Mouse (Mus musculus): ENCODE measurements around the gene Vmn1r220.
"Not testable (repeated sequence)": the region's sequence is repeated elsewhere in the genome, so short reads cannot be mapped to it uniquely, and the experiment has no call there.

GRCm38 (mm10) chr13:23213827-23214226, 26.1 kb upstream of the Vmn1r220 start, which contains the start of gene Vmn1r221:
- not testable (repeated sequence) for TF ChIP-seq POLR2A (IDR thresholded peaks at IDR 0.05; ENCODE audit: extremely low read depth, insufficient read depth, low read length); CTCF (IDR thresholded peaks at IDR 0.05; ENCODE audit: low read depth, low read length)
